Mouse (Mus musculus): ENCODE measurements around the gene Hist1h2bc.

DNA sequence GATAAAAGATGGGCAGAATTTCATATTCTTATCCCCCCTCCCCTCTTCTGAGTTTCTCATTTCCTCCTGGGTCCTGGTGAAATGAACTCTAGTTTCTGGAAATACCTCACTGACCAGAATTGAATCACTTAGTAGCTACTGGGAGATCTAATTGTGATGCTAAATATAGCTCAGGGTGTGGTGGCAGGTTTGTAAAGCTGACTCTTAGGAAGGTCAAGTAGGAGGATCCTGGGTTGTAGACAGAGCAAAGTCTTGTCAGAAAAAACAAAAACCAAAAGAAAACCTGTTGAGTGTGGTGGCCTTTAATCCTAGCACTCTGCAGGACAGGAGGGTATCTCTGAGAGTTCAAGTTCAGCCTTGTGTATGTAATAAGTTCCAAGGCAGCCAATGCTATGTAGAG is 58.0 kb downstream of the Hist1h2bc start:
- TF ChIP-seq POLR2A (IDR thresholded peaks at IDR 0.05; ENCODE audit: extremely low read depth, insufficient read depth, low read length) (no peak), CTCF (IDR thresholded peaks at IDR 0.05; ENCODE audit: low read depth, low read length) (no peak)
